Mouse (Mus musculus) kidney, adult 2 months (tissue): ENCODE results near the gene Hdac4.

ENCODE experiments used
- CTCF ChIP-seq: fragments of 200-500 bp; conservative IDR thresholded peaks from 2 replicates; pipeline ENCODE4 v1.5.1; 2011; ENCODE audit warnings: low read depth, mild to moderate bottlenecking, control low read depth, low read length, moderate library complexity, mixed read lengths; ENCODE audit not compliant: insufficient read depth, insufficient read length
- POLR2A ChIP-seq: fragments of 200-500 bp; IDR thresholded peaks from one replicate; pipeline ENCODE4 v1.6.1; 2011; ENCODE audit warnings: low read depth, low read length, control low read depth

DNA sequence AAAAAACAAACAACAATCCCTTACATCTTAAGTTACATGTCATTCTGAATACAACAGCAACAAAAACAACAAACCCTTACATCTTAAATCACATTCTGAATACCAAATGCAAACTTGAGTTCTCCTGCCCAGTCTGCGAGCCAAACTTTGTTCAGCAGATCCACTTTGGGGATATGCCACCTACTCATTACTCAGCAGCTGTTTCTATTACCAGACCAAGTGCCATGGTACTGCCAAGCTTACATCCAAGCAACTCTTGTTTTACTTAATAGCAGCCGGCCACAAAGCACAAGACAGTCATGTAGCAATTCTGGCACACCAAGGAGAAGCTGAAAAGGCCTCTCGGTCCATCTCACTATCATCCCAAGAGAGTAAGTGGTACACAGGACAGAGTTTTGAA, 138.4 kb downstream of the Hdac4 start:
- TF ChIP-seq CTCF (no peak), POLR2A (no peak)
